Mouse (Mus musculus) thymus, adult 2 months (tissue): ENCODE results near the gene Tuba3b.

Source experiments
- CTCF ChIP-seq: fragments of 200-500 bp; IDR thresholded peaks from 2 replicates; pipeline ENCODE4 v1.5.1; 2012; ENCODE audit warnings: mild to moderate bottlenecking, control low read depth, low read length, moderate library complexity, borderline replicate concordance; ENCODE audit not compliant: control insufficient read depth, poor library complexity, insufficient read depth; ENCODE audit errors: extremely low read depth
- POLR2A ChIP-seq: fragments of 200-500 bp; IDR thresholded peaks from 2 replicates; pipeline ENCODE4 v1.6.1; 2012; ENCODE audit warnings: mild to moderate bottlenecking, low read length, control low read depth, moderate library complexity; ENCODE audit not compliant: control insufficient read depth, poor library complexity, insufficient read depth; ENCODE audit errors: extremely low read depth

- TF ChIP-seq CTCF, result no peak
- TF ChIP-seq POLR2A, result no peak
Observed at GRCm38 (mm10) chr6:145614219-145614618, 1.3 kb upstream of the Tuba3b start, which contains the start of gene Lmntd1.
